Mouse (Mus musculus) forebrain, postnatal 0 days (tissue): ENCODE measurements around the gene Ccl21a. TPM values are rescaled to one million over a fixed set of nuclear protein-coding genes. Genes with fewer than 3 reads are reported as not detected.
"Not testable (repeated sequence)": the region's sequence is repeated elsewhere in the genome, so short reads cannot be mapped to it uniquely, and the experiment has no call there.

Experiments used
- ATAC-seq: fragments of 200-750 bp; cut with Nextera tagmentation; 2 replicates; pipeline ENCODE4 v1.8.0; 2017; ENCODE audit warnings: mild to moderate bottlenecking, moderate library complexity
- DNase-seq: peaks from one replicate; pipeline ENCODE4 v3.0.0-alpha.2; 2015
- H3K27ac ChIP-seq: fragments of 300-500 bp; sonication (generic); 2 replicates; pipeline ENCODE4 v1.5.1; 2014; ENCODE audit warnings: low read depth, mild to moderate bottlenecking, antibody characterized with exemption, low read length, moderate library complexity, mixed read lengths
- H3K27me3 ChIP-seq: fragments of 300-500 bp; sonication (generic); 2 replicates; pipeline ENCODE4 v1.6.1; 2014; ENCODE audit warnings: mild to moderate bottlenecking, low read length, mixed read lengths; ENCODE audit not compliant: insufficient read depth
- H3K36me3 ChIP-seq: fragments of 300-500 bp; sonication (generic); 2 replicates; pipeline ENCODE4 v1.6.1; 2014; ENCODE audit warnings: mild to moderate bottlenecking, moderate library complexity; ENCODE audit not compliant: insufficient read depth
- H3K4me1 ChIP-seq: fragments of 300-500 bp; sonication (generic); 2 replicates; pipeline ENCODE4 v1.6.1; 2014; ENCODE audit warnings: antibody characterized with exemption; ENCODE audit not compliant: insufficient read depth
- H3K4me2 ChIP-seq: fragments of 300-500 bp; sonication (generic); 2 replicates; pipeline ENCODE4 v1.6.1; 2014; ENCODE audit warnings: low read depth, mild to moderate bottlenecking, moderate library complexity
- H3K4me3 ChIP-seq: fragments of 300-500 bp; sonication (generic); 2 replicates; pipeline ENCODE4 v1.5.1; 2014; ENCODE audit warnings: low read depth, low read length, mixed read lengths
- H3K9ac ChIP-seq: fragments of 300-500 bp; sonication (generic); 2 replicates; pipeline ENCODE4 v1.6.1; 2014; ENCODE audit warnings: mild to moderate bottlenecking
- H3K9me3 ChIP-seq: fragments of 300-500 bp; sonication (generic); 2 replicates; pipeline ENCODE4 v1.6.1; 2016; ENCODE audit warnings: low read length
- WGBS: fragments of 180-500 bp; shearing (Covaris S2); extraction: QIAGEN DNeasy Blood & Tissue Kit; methylation state at CpG from one replicate; pipeline ENCODE4 v1.1.7; 2014; 5-methylcytosine and 5-hydroxymethylcytosine counted together
- polyA plus RNA-seq: library from polyadenylated mRNA; unstranded; fragments of >200 nt; fragmentation: Nextera tagmentation; extraction: Ambion mirVana; gene quantifications from 2 replicates; pipeline ENCODE4 v1.2.1, GENCODE M21; 2015
- total RNA-seq: library from RNA; depleted of rRNA; stranded (reverse); fragments of >200 nt; gene quantifications from 2 replicates; pipeline ENCODE4 v1.2.3, GENCODE M21; 2014; rRNA removed

Gene Ccl21a
- total RNA-seq, result 0.52 TPM in 1 of 2 replicates, not detected in the other
- polyA plus RNA-seq, result 0.22 and 0.58 TPM in 2 replicates

- DNase-seq, H3K4me3 ChIP-seq, H3K4me2 ChIP-seq, H3K9ac ChIP-seq, ATAC-seq, H3K27me3 ChIP-seq, H3K9me3 ChIP-seq, H3K27ac ChIP-seq, H3K4me1 ChIP-seq, H3K36me3 ChIP-seq: not testable (repeated sequence)
- no CpG with 5 or more reads among the region's 5 CpGs for WGBS
These were observed at the start of gene Ccl21a for GRCm38 (mm10) chr4:42773893-42774292. Gene Ccl21a, minus strand, starts transcription at chr4:42773993.

- not testable (repeated sequence) for H3K27me3 ChIP-seq, H3K4me1 ChIP-seq, H3K4me3 ChIP-seq, H3K9ac ChIP-seq, H3K9me3 ChIP-seq, ATAC-seq, H3K4me2 ChIP-seq, H3K36me3 ChIP-seq, DNase-seq, H3K27ac ChIP-seq
- no CpG with 5 or more reads among the region's 6 CpGs for WGBS
These were observed 17.3 kb downstream of the Ccl21a start, which contains the start of gene Ccl19 for GRCm38 (mm10) chr4:42756477-42756876. Gene Ccl19, minus strand, starts transcription at chr4:42756577.

- H3K36me3 ChIP-seq, H3K9ac ChIP-seq, H3K4me3 ChIP-seq, H3K4me2 ChIP-seq, H3K9me3 ChIP-seq, DNase-seq, H3K27me3 ChIP-seq, H3K27ac ChIP-seq, ATAC-seq, H3K4me1 ChIP-seq: not testable (repeated sequence)
- no CpG with 5 or more reads among the region's 13 CpGs for WGBS
These were observed 38.5 kb downstream of the Ccl21a start, which contains the start of gene 4930578G10Rik for GRCm38 (mm10) chr4:42735245-42735644. Gene 4930578G10Rik, plus strand, starts transcription at chr4:42735545.

Other genes with a start within 250 kb of the Ccl21a start
- gene Fam205a2, start 245.8 kb downstream of the Ccl21a start, total RNA-seq, result 0.54 TPM in 1 of 2 replicates, not detected in the other
- not detected in 2 replicates for gene Fam205a2, start 245.8 kb downstream of the Ccl21a start, polyA plus RNA-seq
- gene Gm10591, start 161.8 kb downstream of the Ccl21a start, total RNA-seq, result not detected in 2 replicates
- gene Gm10591, start 161.8 kb downstream of the Ccl21a start, polyA plus RNA-seq, result not detected in 2 replicates
- gene Gm2564, start 144.3 kb downstream of the Ccl21a start, total RNA-seq, result not detected in 2 replicates
- 0.40 TPM in 1 of 2 replicates, not detected in the other for gene Gm2564, start 144.3 kb downstream of the Ccl21a start, polyA plus RNA-seq
- not detected in 2 replicates for gene Ccl27b, start 118.7 kb downstream of the Ccl21a start, total RNA-seq
- gene Ccl27b, start 118.7 kb downstream of the Ccl21a start, polyA plus RNA-seq, result not detected in 2 replicates
- 0.43 TPM in 1 of 2 replicates, not detected in the other for gene Il11ra2, start 112.1 kb downstream of the Ccl21a start, total RNA-seq
- not detected in 2 replicates for gene Il11ra2, start 112.1 kb downstream of the Ccl21a start, polyA plus RNA-seq
- gene 4930578G10Rik, start 38.4 kb downstream of the Ccl21a start, total RNA-seq, result not detected in 2 replicates
- 0.56 and 0.91 TPM in 2 replicates for gene 4930578G10Rik, start 38.4 kb downstream of the Ccl21a start, polyA plus RNA-seq
- gene Ccl19, start 17.4 kb downstream of the Ccl21a start, total RNA-seq, result not detected in 2 replicates
- gene Ccl19, start 17.4 kb downstream of the Ccl21a start, polyA plus RNA-seq, result not detected in 2 replicates
- not detected in 2 replicates for gene Fam205a1, start 79.9 kb upstream of the Ccl21a start, total RNA-seq
- gene Fam205a1, start 79.9 kb upstream of the Ccl21a start, polyA plus RNA-seq, result 0.05 TPM in 1 of 2 replicates, not detected in the other
- gene Gm12394, start 82.8 kb upstream of the Ccl21a start, total RNA-seq, result 0.23 TPM in 1 of 2 replicates, not detected in the other
- gene Gm12394, start 82.8 kb upstream of the Ccl21a start, polyA plus RNA-seq, result 0.16 and 0.41 TPM in 2 replicates
- gene Fam205c, start 100.2 kb upstream of the Ccl21a start, total RNA-seq, result not detected in 2 replicates
- gene Fam205c, start 100.2 kb upstream of the Ccl21a start, polyA plus RNA-seq, result 1.8 and 3.2 TPM in 2 replicates
- gene Phf24, start 142.7 kb upstream of the Ccl21a start, total RNA-seq, result 77.2 and 82.7 TPM in 2 replicates
- 38.2 and 42.3 TPM in 2 replicates for gene Phf24, start 142.7 kb upstream of the Ccl21a start, polyA plus RNA-seq
- 81.0 and 106 TPM in 2 replicates for gene Dnajb5, start 175.8 kb upstream of the Ccl21a start, total RNA-seq
- gene Dnajb5, start 175.8 kb upstream of the Ccl21a start, polyA plus RNA-seq, result 46.8 and 50.7 TPM in 2 replicates
- not detected in 2 replicates for gene 1700022I11Rik, start 195.6 kb upstream of the Ccl21a start, total RNA-seq
- 0.23 and 0.63 TPM in 2 replicates for gene 1700022I11Rik, start 195.6 kb upstream of the Ccl21a start, polyA plus RNA-seq
- gene Vcp, start 226.5 kb upstream of the Ccl21a start, total RNA-seq, result 221 and 255 TPM in 2 replicates
- 357 and 443 TPM in 2 replicates for gene Vcp, start 226.5 kb upstream of the Ccl21a start, polyA plus RNA-seq
- 12.8 and 21.8 TPM in 2 replicates for gene Fancg, start 236.5 kb upstream of the Ccl21a start, total RNA-seq
- 10.9 and 12.4 TPM in 2 replicates for gene Fancg, start 236.5 kb upstream of the Ccl21a start, polyA plus RNA-seq